Mouse (Mus musculus) heart, embryonic 15.5 days (tissue): ENCODE data around the gene Pfkl. TPM values are rescaled to one million over a fixed set of nuclear protein-coding genes. Genes with fewer than 3 reads are reported as not detected.

ENCODE experiments used
- ATAC-seq: fragments of 200-750 bp; cut with Nextera tagmentation; replicated peaks from 2 replicates; pipeline ENCODE4 v1.8.0; 2017; ENCODE audit warnings: low read depth, moderate TSS enrichment; ENCODE audit not compliant: insufficient number of reproducible peaks, insufficient read depth, low FRiP score
- H3K27ac ChIP-seq: fragments of 300-500 bp; sonication (generic); 2 replicates; pipeline ENCODE4 v1.5.1; 2015; ENCODE audit warnings: mild to moderate bottlenecking, inconsistent platforms
- H3K27me3 ChIP-seq: fragments of 300-500 bp; sonication (generic); 2 replicates; pipeline ENCODE4 v1.6.1; 2015; ENCODE audit warnings: inconsistent platforms
- H3K36me3 ChIP-seq: fragments of 300-500 bp; sonication (generic); 2 replicates; pipeline ENCODE4 v1.6.1; 2015; ENCODE audit warnings: mild to moderate bottlenecking, inconsistent platforms
- H3K4me1 ChIP-seq: fragments of 300-500 bp; sonication (generic); replicated peaks from 2 replicates; pipeline ENCODE4 v1.6.1; 2015; ENCODE audit warnings: inconsistent platforms
- H3K4me2 ChIP-seq: fragments of 300-500 bp; sonication (generic); 2 replicates; pipeline ENCODE4 v1.6.1; 2015; ENCODE audit warnings: inconsistent platforms, mild to moderate bottlenecking, moderate library complexity
- H3K4me3 ChIP-seq: fragments of 300-500 bp; sonication (generic); 2 replicates; pipeline ENCODE4 v1.5.1; 2015; ENCODE audit warnings: mild to moderate bottlenecking, inconsistent platforms
- H3K9ac ChIP-seq: fragments of 300-500 bp; sonication (generic); 2 replicates; pipeline ENCODE4 v1.6.1; 2015; ENCODE audit warnings: mild to moderate bottlenecking, inconsistent platforms
- H3K9me3 ChIP-seq: fragments of 300-500 bp; sonication (generic); replicated peaks from 2 replicates; pipeline ENCODE4 v1.6.1; 2016; ENCODE audit warnings: inconsistent platforms
- WGBS: fragments of 180-500 bp; shearing (Covaris S2); methylation state at CpG from one replicate; pipeline ENCODE4 v1.1.7; 2015; ENCODE audit warnings: mixed read lengths; 5-methylcytosine and 5-hydroxymethylcytosine counted together
- polyA plus RNA-seq: library from polyadenylated mRNA; unstranded; fragments of >200 nt; fragmentation: Nextera tagmentation; extraction: Ambion mirVana; gene quantifications from 2 replicates; pipeline ENCODE4 v1.2.1, GENCODE M21; 2015

Pfkl gene
- polyA plus RNA-seq, 1 experiment from 2014 or later = 167 TPM

DNA sequence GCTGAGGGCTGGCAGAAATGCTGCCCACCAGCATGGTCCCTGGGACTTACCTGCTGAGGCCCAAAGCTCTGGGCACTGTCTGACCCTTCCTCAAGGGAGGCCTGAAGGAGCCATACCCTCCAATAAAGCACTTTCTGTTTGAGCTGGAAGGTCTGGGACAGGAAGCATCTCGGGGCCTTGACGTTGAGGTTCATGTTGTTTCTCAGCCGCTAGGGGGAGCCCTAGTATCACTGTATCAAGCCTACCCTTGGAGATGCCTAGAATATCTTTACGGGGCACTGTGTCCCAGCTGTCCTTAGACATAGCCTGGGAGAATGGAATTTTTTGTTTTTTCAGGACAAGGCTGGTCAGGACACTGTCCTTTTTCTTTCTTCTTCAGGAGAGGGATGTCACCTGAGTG is 25.2 kb downstream of the Pfkl start:
- no peak overlapping the region for H3K27ac ChIP-seq
- H3K4me2 ChIP-seq = no peak overlapping the region
- peaks cover 37% of the 10 kb centered on the region for H3K36me3 ChIP-seq
- H3K27me3 ChIP-seq = no peaks in the 10 kb centered on the region
- ATAC-seq = peak; percentile 60
- H3K4me3 ChIP-seq = no peak overlapping the region
- WGBS = 0% methylated on average over 4 of the region's 4 CpGs
- H3K9me3 ChIP-seq = no peaks in the 10 kb centered on the region
- peaks cover 4% of the 10 kb centered on the region for H3K4me1 ChIP-seq
- no peak overlapping the region for H3K9ac ChIP-seq

DNA sequence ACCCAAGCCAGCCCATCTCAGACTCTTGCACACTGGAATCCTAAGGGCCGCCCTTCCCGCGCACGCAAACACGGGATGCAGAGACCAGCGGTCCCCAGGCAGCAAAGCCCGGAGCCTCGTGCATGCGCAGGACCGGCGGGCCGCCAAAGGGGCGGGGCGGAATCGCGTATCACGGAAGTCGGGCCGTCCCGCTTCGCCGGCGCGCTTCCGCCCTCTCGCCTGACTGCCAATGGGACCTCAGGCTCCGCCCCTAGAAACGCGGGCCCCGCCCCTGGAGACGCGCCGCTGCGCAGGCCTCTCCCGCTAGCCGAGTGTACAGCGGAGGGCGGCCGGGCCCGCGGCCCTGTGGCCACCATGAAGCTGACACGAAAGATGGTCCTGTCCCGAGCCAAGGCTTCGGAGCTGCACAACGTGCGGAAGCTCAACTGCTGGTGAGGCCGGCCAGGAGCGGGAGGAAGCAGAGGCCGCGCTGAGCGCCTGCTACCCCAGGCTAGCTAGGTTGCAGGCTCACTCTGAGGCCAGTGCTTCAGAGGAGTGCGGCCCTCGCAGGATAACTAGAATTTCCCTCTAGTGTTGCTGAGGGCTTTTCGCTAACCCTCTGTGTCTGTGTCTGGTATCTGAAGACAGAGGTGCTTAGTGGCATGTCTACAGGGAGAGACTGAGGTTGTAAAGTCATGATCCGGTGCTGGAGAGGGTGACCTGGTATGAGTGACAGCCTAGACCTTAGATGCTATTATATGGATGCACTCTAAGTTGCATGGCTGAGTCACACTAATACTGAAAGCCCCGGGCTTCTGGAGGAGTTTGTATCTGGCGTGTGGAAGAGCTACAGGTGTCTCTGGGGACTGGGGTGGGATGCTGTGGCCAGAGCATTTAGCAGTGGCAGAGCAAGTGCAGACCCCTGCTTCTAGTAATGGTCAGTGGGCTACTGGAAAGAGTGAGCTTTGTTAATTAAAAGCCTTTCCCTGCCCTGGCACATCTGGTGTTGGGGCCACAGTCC is 31.2 kb downstream of the Pfkl start, which contains the start of gene 1810043G02Rik:
Gene 1810043G02Rik, plus strand, starts transcription at position 174 of the 1,000 bp plus-strand sequence.
- H3K36me3 ChIP-seq = peaks cover 7% of the 10 kb centered on the region; the same call in 1 of the 2 replicates
- ATAC-seq = peak; percentile 98
- H3K4me2 ChIP-seq = peak within 1 kb of the TSS; percentile 86
- no peaks in the 10 kb centered on the region for H3K9me3 ChIP-seq
- H3K27ac ChIP-seq = peak within 1 kb of the TSS; percentile 54
- H3K9ac ChIP-seq = peak within 1 kb of the TSS; percentile 70
- no peaks in the 10 kb centered on the region for H3K27me3 ChIP-seq
- H3K4me1 ChIP-seq = peaks cover 11% of the 10 kb centered on the region
- WGBS = 1% methylated on average over 57 of the region's 57 CpGs
- peak within 1 kb of the TSS; percentile 65 for H3K4me3 ChIP-seq

DNA sequence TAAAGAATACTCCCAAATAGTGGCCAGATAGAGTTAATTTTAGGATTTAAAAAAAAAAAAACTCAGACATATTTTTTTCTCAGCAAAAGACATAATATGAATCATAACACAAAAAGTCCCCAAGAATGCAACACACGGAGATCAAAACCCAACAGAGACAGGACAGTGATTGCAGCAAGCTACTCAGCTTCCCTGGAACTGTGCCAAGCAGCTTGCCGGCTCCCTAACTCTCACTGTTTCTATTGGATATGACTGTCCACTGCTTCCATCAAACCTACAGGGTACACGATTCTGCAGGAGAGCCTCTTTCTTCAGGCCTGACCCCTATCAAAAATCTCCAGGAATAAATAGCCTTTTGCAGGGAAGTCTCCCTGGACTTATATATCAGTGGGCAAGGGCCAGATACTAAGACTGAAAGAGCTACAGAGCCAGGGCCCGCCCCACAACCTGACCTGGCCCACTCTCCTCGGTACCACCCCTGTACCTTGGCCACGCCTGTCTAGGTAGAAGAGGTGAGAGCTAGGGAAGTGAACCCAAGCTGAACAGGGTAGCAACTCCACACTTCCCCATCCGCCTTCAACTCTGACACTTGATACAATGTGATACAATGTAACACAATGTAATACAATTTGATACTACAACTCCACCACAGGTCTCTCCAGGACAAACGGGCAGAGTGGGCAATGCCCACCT is 33.3 kb downstream of the Pfkl start:
- Histone ChIP-seq H3K4me1 (peaks cover 11% of the 10 kb centered on the region), H3K4me3 (no peak overlapping the region), H3K9me3 (no peaks in the 10 kb centered on the region), H3K27me3 (no peaks in the 10 kb centered on the region; the same call in 1 of the 2 replicates), H3K27ac (no peak overlapping the region), H3K9ac (no peak overlapping the region), H3K4me2 (no peak overlapping the region), H3K36me3 (peaks cover 7% of the 10 kb centered on the region; the same call in 1 of the 2 replicates)
- 57% methylated on average over 8 of the region's 8 CpGs for WGBS
- no peak for ATAC-seq

DNA sequence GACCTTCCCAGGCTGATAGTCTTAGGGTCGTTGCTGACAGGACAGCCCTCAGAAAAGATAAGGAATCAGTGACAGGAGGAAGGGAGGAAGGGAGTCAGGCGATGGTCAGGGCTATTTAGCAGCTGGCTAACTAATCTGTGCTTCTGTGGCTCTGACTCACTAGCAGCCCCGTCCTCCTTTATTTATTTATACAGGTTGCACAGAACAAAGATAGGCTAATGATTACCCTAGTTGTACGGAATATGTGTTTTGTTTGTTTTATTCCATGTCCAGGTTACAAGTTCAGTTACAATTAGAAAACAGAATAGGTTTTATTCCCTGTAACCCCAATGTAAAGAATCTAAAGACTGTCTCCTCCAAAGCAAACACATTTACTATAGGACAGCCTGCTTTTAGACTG is 34.2 kb downstream of the Pfkl start:
- 0 out of 2 replicates have a peak, but pooled peaks cover 6% of the 10 kb centered on the region for H3K36me3 ChIP-seq
- H3K9ac ChIP-seq = no peak overlapping the region
- peaks cover 11% of the 10 kb centered on the region for H3K4me1 ChIP-seq
- H3K27me3 ChIP-seq = peaks cover under 1% of the 10 kb centered on the region
- no peak overlapping the region for H3K4me2 ChIP-seq
- H3K4me3 ChIP-seq = no peak overlapping the region
- no peak for ATAC-seq
- no peak overlapping the region for H3K27ac ChIP-seq
- WGBS = 5% methylated on average over 4 of the region's 4 CpGs
- no peaks in the 10 kb centered on the region for H3K9me3 ChIP-seq

GRCm38 (mm10) chr10:77974811-77975210 is 35.1 kb downstream of the Pfkl start:
- Histone ChIP-seq H3K36me3 (no peaks in the 10 kb centered on the region), H3K4me2 (no peak overlapping the region), H3K9ac (no peak overlapping the region), H3K27ac (no peak overlapping the region), H3K27me3 (peaks cover 9% of the 10 kb centered on the region), H3K4me1 (peaks cover 12% of the 10 kb centered on the region), H3K4me3 (no peak overlapping the region), H3K9me3 (no peaks in the 10 kb centered on the region)
- 56% methylated on average over 5 of the region's 5 CpGs for WGBS
- ATAC-seq = no peak

DNA sequence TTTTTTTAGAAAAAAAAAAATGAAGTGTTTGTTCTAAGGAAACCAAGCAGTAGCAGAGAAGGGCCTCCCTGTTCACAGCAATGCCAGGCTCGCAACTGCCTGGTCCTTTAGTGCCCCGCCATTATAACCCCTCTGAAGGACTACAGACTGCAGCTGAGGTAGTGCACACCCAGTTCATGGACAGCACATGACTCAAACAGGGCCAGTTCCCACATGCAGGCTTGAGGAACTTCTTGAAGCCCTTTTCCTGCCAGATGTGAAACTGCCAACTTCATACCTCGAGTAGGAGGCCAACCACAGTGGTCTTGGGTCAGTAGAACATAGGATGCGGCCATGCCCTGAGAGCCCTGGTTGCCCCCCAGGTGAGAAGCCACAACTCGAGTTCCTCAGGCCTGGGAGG is 35.6 kb downstream of the Pfkl start:
- no peaks in the 10 kb centered on the region for H3K36me3 ChIP-seq
- H3K4me3 ChIP-seq = no peak overlapping the region
- no peak overlapping the region for H3K27ac ChIP-seq
- H3K9me3 ChIP-seq = no peaks in the 10 kb centered on the region
- no peak for ATAC-seq
- no peak overlapping the region for H3K4me2 ChIP-seq
- 66% methylated on average over 5 of the region's 5 CpGs for WGBS
- H3K27me3 ChIP-seq = peaks cover 14% of the 10 kb centered on the region
- peaks cover 17% of the 10 kb centered on the region for H3K4me1 ChIP-seq
- H3K9ac ChIP-seq = no peak overlapping the region

DNA sequence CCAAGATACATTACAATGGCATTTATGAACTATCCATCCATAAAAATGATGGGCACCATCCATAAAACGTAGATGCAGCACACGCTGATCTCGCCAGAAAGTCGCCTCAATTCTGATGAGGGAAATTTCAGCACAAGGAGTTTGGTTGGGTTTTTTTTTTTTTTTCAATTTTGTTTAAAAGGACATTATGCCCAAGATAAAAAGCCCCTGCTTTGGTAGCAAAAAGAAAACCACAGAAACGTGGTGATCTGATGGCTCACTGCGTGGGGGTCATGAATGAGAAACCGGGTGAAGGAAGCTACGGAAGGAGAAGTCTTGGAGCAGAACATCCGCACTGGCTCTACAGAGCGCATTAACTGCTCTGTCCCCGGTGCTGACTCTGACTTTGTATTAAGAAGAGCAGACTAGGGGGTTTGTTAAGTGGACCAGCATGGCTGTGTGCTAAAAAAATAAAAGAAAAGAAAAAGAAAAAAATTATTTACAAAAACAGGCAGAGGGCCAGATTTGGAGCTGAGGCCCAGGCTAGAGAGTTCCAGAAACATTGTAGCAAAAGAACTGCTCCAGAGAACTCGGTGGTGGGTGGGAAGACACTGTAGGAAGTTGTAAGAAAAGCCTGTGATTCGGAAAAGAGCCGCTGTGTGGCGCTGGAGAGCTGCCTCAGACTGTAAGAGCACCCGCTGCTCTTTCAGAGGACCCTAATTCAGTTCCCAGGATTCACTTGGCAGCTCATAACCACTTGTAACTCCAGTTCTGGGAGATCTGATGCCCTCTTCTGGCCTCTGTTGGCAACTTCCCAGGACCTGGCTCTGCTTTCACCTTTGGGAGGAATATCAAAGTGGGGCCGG is 38.0 kb downstream of the Pfkl start:
- ATAC-seq = no peak
- Histone ChIP-seq H3K27ac (no peak overlapping the region), H3K27me3 (peaks cover 35% of the 10 kb centered on the region), H3K4me1 (peaks cover 8% of the 10 kb centered on the region), H3K36me3 (no peaks in the 10 kb centered on the region), H3K4me2 (no peak overlapping the region), H3K4me3 (no peak overlapping the region), H3K9ac (no peak overlapping the region), H3K9me3 (no peaks in the 10 kb centered on the region)
- 58% methylated on average over 17 of the region's 17 CpGs for WGBS

DNA sequence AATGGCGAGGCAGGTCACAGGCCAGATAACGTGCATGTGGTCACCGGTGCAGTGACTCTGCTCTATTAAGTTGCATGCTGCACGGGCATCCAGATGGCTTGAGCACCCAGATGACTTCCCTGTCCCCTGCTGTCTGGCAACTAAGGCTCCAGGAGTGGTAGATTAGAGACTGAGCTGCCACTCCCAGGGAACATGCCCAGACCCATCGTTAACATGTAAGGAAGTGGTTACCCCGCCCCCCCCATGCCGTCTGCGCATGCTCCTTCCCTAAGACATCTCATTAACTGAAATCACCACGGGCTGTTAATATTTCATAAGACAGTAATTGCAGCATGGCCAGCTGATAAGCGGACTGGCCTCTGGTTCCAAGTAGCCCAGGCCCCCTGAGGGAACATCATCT is 38.7 kb downstream of the Pfkl start:
- H3K4me2 ChIP-seq = no peak overlapping the region
- H3K9ac ChIP-seq = no peak overlapping the region
- no peak overlapping the region for H3K4me3 ChIP-seq
- peaks cover 41% of the 10 kb centered on the region for H3K27me3 ChIP-seq
- H3K36me3 ChIP-seq = no peaks in the 10 kb centered on the region
- 73% methylated on average over 10 of the region's 10 CpGs for WGBS
- H3K4me1 ChIP-seq = peaks cover 8% of the 10 kb centered on the region
- no peak for ATAC-seq
- no peak overlapping the region for H3K27ac ChIP-seq
- H3K9me3 ChIP-seq = no peaks in the 10 kb centered on the region

DNA sequence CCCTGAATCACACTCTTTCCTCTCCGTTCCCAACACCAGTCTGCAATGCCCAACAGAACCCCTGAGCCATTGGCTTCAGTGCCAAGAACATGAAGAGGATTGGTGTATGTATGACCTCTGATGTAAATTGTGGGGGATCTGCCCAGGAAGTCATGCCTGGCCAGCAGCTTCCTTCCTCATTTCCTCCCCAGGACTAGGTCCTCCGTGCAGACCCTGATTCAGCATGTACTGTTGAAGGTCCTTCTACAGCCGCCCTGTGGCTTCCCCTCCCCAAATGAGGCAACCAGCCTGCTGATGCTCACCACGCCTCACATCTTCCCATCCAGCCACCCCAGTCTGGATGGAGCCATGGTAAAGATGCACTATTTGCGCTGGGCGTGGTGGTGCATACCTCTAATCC is 39.4 kb downstream of the Pfkl start, which contains the start of gene Trpm2:
Gene Trpm2, minus strand, starts transcription at position 83 of the 400 bp plus-strand sequence.
- no peak within 1 kb of the TSS for H3K27ac ChIP-seq
- peak within 1 kb of the TSS; percentile 33 for H3K4me3 ChIP-seq
- H3K9me3 ChIP-seq = no peaks in the 10 kb centered on the region
- no peak for ATAC-seq
- H3K4me1 ChIP-seq = peaks cover 8% of the 10 kb centered on the region
- peaks cover 41% of the 10 kb centered on the region for H3K27me3 ChIP-seq
- peak within 1 kb of the TSS; percentile 58 for H3K4me2 ChIP-seq
- H3K36me3 ChIP-seq = no peaks in the 10 kb centered on the region
- no peak within 1 kb of the TSS for H3K9ac ChIP-seq
- WGBS = 70% methylated on average over 6 of the region's 6 CpGs

DNA sequence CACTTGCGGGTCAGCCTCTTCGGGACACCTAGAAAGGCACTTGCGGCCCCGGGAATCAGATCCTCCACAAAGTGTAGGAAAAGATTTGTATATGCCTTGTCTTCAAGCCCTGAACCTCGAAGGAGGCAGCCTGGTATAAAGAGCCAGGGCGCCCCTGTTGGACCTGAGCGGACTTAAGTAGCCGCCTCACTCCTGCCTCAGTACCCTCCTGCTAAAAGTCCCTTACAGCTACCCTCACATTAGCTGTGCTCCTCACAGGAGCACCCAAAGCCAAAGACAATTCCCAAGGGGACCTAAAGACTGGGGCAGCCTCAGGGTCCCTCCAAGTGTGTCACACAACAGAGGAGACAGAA is 39.9 kb downstream of the Pfkl start:
- H3K4me1 ChIP-seq = peaks cover 8% of the 10 kb centered on the region
- no peak overlapping the region for H3K9ac ChIP-seq
- no peak overlapping the region for H3K27ac ChIP-seq
- H3K9me3 ChIP-seq = no peaks in the 10 kb centered on the region
- peak overlapping the region; percentile 58 for H3K4me2 ChIP-seq
- WGBS = 16% methylated on average over 8 of the region's 8 CpGs
- H3K27me3 ChIP-seq = peaks cover 41% of the 10 kb centered on the region
- no peaks in the 10 kb centered on the region for H3K36me3 ChIP-seq
- ATAC-seq = no peak
- peak overlapping the region; percentile 33 for H3K4me3 ChIP-seq
